Mouse (Mus musculus): ENCODE data around the gene Aoc1. TPM values are rescaled to one million over a fixed set of nuclear protein-coding genes. Genes with fewer than 3 reads are reported as not detected.
A peak's percentile ranks its signal among the peaks of the same experiment; 100 is the strongest.

Aoc1 gene
- total RNA-seq, 2 experiments from 2014 or later = not detected

- intact Hi-C loops (cut with DNase I) = no loop called here
- no peak for DNase-seq (ENCODE audit: low spot score in 2 of 2)
Observed at GRCm38 (mm10) chr6:48902511-48903406, 30.1 kb downstream of the Aoc1 start.

DNA sequence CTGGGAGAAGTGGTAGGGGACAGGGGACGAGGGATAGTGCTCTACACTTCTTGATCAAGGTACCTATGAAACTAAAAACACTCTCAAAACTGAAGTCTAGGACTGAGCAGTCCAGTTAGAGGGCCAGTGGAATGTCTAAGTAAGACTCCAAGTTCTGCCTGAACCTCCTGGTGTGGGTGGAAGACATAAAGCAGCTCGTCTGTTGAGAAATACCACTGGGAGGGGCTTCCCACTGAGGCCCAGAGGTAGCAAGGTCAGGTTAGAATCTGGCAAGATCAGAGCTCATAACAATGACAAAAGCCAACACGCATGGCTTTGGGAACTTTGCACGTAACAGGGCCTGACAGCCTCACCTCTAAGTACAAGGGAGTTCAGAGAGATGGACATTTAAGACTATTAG, 30.7 kb downstream of the Aoc1 start:
- intact Hi-C loops (cut with DNase I) = no loop called here
- no peak for DNase-seq (ENCODE audit: low spot score in 2 of 2)

DNA sequence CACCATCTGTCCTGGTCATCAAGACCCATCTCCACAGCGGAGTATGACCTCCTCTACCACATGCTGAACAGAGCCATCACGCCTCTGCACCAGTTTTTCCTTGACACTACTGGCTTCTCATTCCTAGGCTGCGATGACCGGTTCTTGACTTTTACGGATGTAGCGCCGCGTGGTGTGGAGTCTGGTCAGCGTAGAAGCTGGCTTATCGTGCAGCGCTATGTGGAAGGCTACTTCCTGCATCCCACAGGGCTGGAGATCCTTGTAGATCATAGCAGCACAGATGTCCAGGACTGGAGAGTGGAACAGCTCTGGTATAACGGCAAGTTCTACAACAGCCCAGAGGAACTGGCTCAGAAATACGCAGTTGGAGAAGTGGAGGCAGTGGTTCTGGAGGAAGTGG, 32.9 kb downstream of the Aoc1 start:
- no peak for DNase-seq (ENCODE audit: low spot score in 2 of 2)
- intact Hi-C loops (cut with DNase I) = no loop called here

GRCm38 (mm10) chr6:48906371-48906770, 33.7 kb downstream of the Aoc1 start:
- no peak for DNase-seq (ENCODE audit: low spot score in 2 of 2)
- intact Hi-C loops (cut with DNase I) = no loop called here

DNA sequence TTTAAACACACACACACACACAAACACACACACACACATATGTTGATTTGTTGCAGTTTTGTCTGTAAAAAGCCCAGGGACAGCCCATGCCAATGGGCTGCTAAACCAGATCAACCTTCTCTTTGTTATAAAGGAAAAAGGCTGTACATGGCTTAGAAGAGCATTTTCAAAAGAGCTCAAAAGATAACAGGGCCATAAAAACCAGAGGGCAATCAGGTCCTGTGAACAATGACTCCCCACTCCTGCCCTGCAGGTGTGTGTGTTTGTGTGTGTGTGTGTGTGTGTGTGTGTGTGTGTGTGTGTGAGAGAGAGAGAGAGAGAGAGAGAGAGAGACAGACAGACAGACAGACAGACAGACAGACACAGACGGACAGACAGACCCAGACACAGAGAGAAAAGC, 36.5 kb downstream of the Aoc1 start:
- intact Hi-C loops (cut with DNase I) = no loop called here
- no peak for DNase-seq (ENCODE audit: low spot score in 2 of 2)

- DNase-seq (ENCODE audit: low spot score in 2 of 2) = no peak
- intact Hi-C loops (cut with DNase I) = loop anchor here (5.0 kb wide), 1 partner anchor 95 kb away; no protein-coding TSS in a partner anchor
Observed at GRCm38 (mm10) chr6:48912033-48912432, 39.3 kb downstream of the Aoc1 start.

- intact Hi-C loops (cut with DNase I) = loop anchor here (5.0 kb wide), 1 partner anchor 96 kb away; no protein-coding TSS in a partner anchor
- DNase-seq (ENCODE audit: low spot score in 2 of 2) = no peak
Observed at GRCm38 (mm10) chr6:48913587-48913986, 40.9 kb downstream of the Aoc1 start.

- DNase-seq (ENCODE audit: low spot score in 2 of 2) = no peak
- intact Hi-C loops (cut with DNase I) = no loop called here
Observed at GRCm38 (mm10) chr6:48929595-48929994, 56.9 kb downstream of the Aoc1 start, which contains the start of gene 1600015I10Rik. TSS of gene 1600015I10Rik (plus strand) at chr6:48929895.

- DNase-seq (ENCODE audit: low spot score in 2 of 2) = no peak
- intact Hi-C loops (cut with DNase I) = no loop called here
Observed at GRCm38 (mm10) chr6:48949596-48949995, 76.9 kb downstream of the Aoc1 start.

DNA sequence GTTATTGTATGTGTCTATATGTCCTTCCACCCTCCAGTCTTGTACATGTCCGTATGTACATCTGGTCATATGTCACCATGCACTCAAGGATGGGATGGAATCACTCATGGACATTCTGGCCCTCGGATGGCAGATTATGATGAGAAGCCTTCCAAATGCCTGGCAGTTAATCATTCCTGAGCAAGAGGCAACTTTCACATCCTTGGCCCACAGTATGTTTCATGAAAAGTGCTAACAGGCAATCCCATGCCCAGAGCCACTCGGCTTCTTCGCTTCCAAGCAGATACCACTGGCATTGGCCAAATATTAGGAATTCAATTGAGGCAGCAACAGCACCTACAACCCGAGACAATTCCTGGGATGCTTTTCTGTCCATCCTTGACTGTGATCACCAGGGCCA, 78.0 kb downstream of the Aoc1 start:
- no peak for DNase-seq (ENCODE audit: low spot score in 2 of 2)
- intact Hi-C loops (cut with DNase I) = no loop called here

- intact Hi-C loops (cut with DNase I) = no loop called here
- no peak for DNase-seq (ENCODE audit: low spot score in 2 of 2)
Observed at GRCm38 (mm10) chr6:48951630-48952029, 78.9 kb downstream of the Aoc1 start.

- intact Hi-C loops (cut with DNase I) = no loop called here
- no peak for DNase-seq (ENCODE audit: low spot score in 2 of 2)
Observed at GRCm38 (mm10) chr6:48953220-48953619, 80.5 kb downstream of the Aoc1 start.

DNA sequence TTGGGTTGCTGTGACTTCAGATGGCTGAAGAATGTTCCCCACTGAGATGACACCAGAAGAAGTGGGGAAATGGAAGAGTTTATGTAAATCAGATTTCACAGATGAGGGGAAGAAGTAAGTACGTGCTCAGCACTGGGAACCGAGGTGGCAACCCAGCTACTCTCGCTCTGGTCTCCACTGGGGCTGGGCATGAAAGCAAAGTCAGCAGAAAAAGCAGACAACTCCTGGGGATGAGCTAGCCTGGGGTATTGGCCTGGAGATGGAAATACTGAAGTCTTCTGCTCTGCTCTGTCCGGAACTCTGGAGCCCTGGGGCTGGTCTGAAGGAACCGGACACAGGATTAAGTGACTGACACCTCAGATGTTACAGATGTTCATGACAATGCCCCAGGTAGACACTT, 81.5 kb downstream of the Aoc1 start:
- no peak for DNase-seq (ENCODE audit: low spot score in 2 of 2)
- intact Hi-C loops (cut with DNase I) = loop anchor here (2.0 kb wide), 1 partner anchor 137 kb away; no protein-coding TSS in a partner anchor

- peak; percentile 10 to 23 for DNase-seq (ENCODE audit: low spot score in 2 of 2)
- intact Hi-C loops (cut with DNase I) = loop anchor here (2.0 to 5.0 kb wide), 3 partner anchors 93 to 308 kb away; partner anchors contain the start of gene Gimap8
Observed at GRCm38 (mm10) chr6:48954946-48955345, 82.2 kb downstream of the Aoc1 start.

DNA sequence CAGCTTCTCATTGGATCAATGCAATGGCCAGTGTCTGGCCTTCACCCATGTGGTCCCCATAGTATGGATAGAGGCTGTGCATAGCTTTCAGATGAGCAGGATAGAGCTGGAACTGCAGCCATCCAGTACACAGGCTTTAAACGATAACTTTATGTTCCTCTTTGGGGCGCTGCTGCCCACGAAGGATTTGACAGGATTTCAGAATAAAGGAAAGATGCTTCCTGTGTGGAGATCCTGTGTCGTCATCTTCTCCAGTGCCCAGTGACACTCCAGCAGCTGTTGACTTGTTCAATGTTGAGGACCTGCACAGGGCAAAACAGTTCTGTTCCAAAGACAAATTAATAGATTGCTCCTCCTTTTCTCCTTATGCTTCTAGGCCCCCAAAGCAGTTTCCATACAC, 84.1 kb downstream of the Aoc1 start:
- intact Hi-C loops (cut with DNase I) = loop anchor here (5.0 kb wide), 2 partner anchors 94 to 309 kb away; partner anchors contain the start of gene Gimap8
- no peak for DNase-seq (ENCODE audit: low spot score in 2 of 2)

DNA sequence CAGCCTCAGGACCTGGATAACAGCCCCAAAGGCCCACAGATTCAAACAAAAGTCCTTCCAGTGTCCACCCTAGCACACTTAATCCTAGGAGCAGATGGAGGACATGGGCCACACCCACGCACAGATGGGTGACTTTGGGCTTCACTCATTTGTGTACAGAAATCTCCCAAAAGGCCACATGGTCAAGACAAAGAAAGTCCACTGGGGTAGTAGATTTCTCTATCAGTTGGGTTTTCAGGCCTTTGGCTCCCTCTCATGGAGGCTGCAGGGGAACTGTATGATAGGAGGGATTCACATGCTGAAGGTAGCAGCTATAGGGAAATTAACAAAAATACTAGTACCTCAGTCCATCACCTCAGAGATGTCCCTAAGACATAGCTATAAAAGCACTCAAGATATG, 85.4 kb downstream of the Aoc1 start:
- intact Hi-C loops (cut with DNase I) = loop anchor here (5.0 kb wide), 2 partner anchors 96 to 311 kb away; partner anchors contain the start of gene Gimap8
- DNase-seq (ENCODE audit: low spot score in 2 of 2) = no peak

Other genes starting within 250 kb of the Aoc1 start
- gene AI854703, start 246.1 kb upstream of the Aoc1 start, total RNA-seq (2021) = 10 to 100 TPM; 15.9 to 18.0 TPM
- gene Gimap8, start 225.7 kb upstream of the Aoc1 start, total RNA-seq (2021) = under 1 TPM; 0.74 to 0.95 TPM
- under 1 TPM; 0.37 to 0.57 TPM for gene Gimap9, start 196.8 kb upstream of the Aoc1 start, total RNA-seq (2021)
- under 1 TPM in 1 of 2 experiments, not detected in 1; 0.54 TPM for gene Gimap4, start 188.3 kb upstream of the Aoc1 start, total RNA-seq (2021)
- 1 to 10 TPM; 4.8 to 5.9 TPM for gene Gimap6, start 164.7 kb upstream of the Aoc1 start, total RNA-seq (2021)
- gene Gm28053, start 154.3 kb upstream of the Aoc1 start, total RNA-seq (2021) = not detected
- gene Gimap7, start 154.3 kb upstream of the Aoc1 start, total RNA-seq (2021) = not detected
- 1 to 10 TPM; 1.9 to 3.1 TPM for gene Gimap1, start 133.8 kb upstream of the Aoc1 start, total RNA-seq (2021)
- 1 to 10 TPM in 1 of 2 experiments, under 1 TPM in 1; 0.96 to 1.1 TPM for gene Gimap5, start 126.7 kb upstream of the Aoc1 start, total RNA-seq (2021)
- gene Gimap3, start 102.0 kb upstream of the Aoc1 start, total RNA-seq (2021) = not detected
- gene Tmem176a, start 32.0 kb upstream of the Aoc1 start, total RNA-seq (2021) = 10 to 100 TPM; 29.4 to 31.1 TPM
- gene Tmem176b, start 31.4 kb upstream of the Aoc1 start, total RNA-seq (2021) = 10 to 100 TPM; 46.4 to 49.6 TPM
- not detected for gene 1600015I10Rik, start 57.0 kb downstream of the Aoc1 start, total RNA-seq (2021)
- gene Doxl2, start 102.1 kb downstream of the Aoc1 start, total RNA-seq (2021) = not detected
- gene Svs1, start 114.0 kb downstream of the Aoc1 start, total RNA-seq (2021) = not detected
- gene Gpnmb, start 163.7 kb downstream of the Aoc1 start, total RNA-seq (2021) = 1 to 10 TPM; 1.1 to 1.8 TPM
- 10 to 100 TPM; 30.4 to 32.0 TPM for gene Malsu1, start 200.9 kb downstream of the Aoc1 start, total RNA-seq (2021)